Mouse (Mus musculus) midbrain, embryonic 16.5 days (tissue): ENCODE measurements at regions not wholly inside any gene's neighbourhood (a gene's known extent, or its start where the extent isn't known, plus 50 kb on each side); places are given as distances from the start of the nearest gene placed in this dataset.

Experiments
- ATAC-seq: fragments of 200-750 bp; cut with Nextera tagmentation; 2 replicates; pipeline ENCODE4 v1.8.0; 2017; ENCODE audit warnings: moderate TSS enrichment
- H3K27ac ChIP-seq: fragments of 300-500 bp; sonication (generic); 2 replicates; pipeline ENCODE4 v1.5.1; 2014; ENCODE audit warnings: mild to moderate bottlenecking, low read length, mixed read lengths
- H3K27me3 ChIP-seq: fragments of 300-500 bp; sonication (generic); 2 replicates; pipeline ENCODE4 v1.6.1; 2014; ENCODE audit warnings: low read depth, low read length, mixed read lengths; ENCODE audit not compliant: control insufficient read depth, insufficient read depth
- H3K36me3 ChIP-seq: fragments of 300-500 bp; sonication (generic); 2 replicates; pipeline ENCODE4 v1.6.1; 2014; ENCODE audit warnings: mild to moderate bottlenecking, low read length, moderate library complexity, mixed read lengths; ENCODE audit not compliant: control insufficient read depth, insufficient read depth
- H3K4me1 ChIP-seq: fragments of 300-500 bp; sonication (generic); 2 replicates; pipeline ENCODE4 v1.6.1; 2014; ENCODE audit warnings: mild to moderate bottlenecking, low read length, mixed read lengths; ENCODE audit not compliant: control insufficient read depth, insufficient read depth
- H3K4me2 ChIP-seq: fragments of 300-500 bp; sonication (generic); 2 replicates; pipeline ENCODE4 v1.6.1; 2014; ENCODE audit warnings: mild to moderate bottlenecking, low read length, mixed read lengths
- H3K4me3 ChIP-seq: fragments of 300-500 bp; sonication (generic); 2 replicates; pipeline ENCODE4 v1.5.1; 2014; ENCODE audit warnings: low read depth, mild to moderate bottlenecking, low read length, moderate library complexity, mixed read lengths
- H3K9ac ChIP-seq: fragments of 300-500 bp; sonication (generic); 2 replicates; pipeline ENCODE4 v1.6.1; 2014; ENCODE audit warnings: low read depth, low read length, mixed read lengths
- H3K9me3 ChIP-seq: fragments of 300-500 bp; sonication (generic); replicated peaks from 2 replicates; pipeline ENCODE4 v1.6.1; 2014; ENCODE audit warnings: mild to moderate bottlenecking, low read length, mixed read lengths; ENCODE audit not compliant: control insufficient read depth, poor library complexity, severe bottlenecking
- WGBS: fragments of 180-500 bp; shearing (Covaris S2); extraction: QIAGEN DNeasy Blood & Tissue Kit; methylation state at CpG from one replicate; pipeline ENCODE4 v1.1.7; 2014; 5-methylcytosine and 5-hydroxymethylcytosine counted together

- no peak for ATAC-seq
- Histone ChIP-seq H3K36me3 (no peaks in the 10 kb centered on the region), H3K27ac (no peak overlapping the region), H3K4me3 (no peak overlapping the region), H3K9me3 (no peaks in the 10 kb centered on the region), H3K4me1 (no peaks in the 10 kb centered on the region), H3K9ac (no peak overlapping the region), H3K4me2 (no peak overlapping the region), H3K27me3 (no peaks in the 10 kb centered on the region)
- 92% methylated on average over 5 of the region's 5 CpGs for WGBS
Measured at GRCm38 (mm10) chr8:25361420-25361819, 537.3 kb upstream of the Adam5 start.

GRCm38 (mm10) chr8:25358539-25359165 is 534.5 kb upstream of the Adam5 start:
- no peak for ATAC-seq
- no peak overlapping the region for H3K4me2 ChIP-seq
- H3K36me3 ChIP-seq = no peaks in the 10 kb centered on the region
- no peak overlapping the region for H3K4me3 ChIP-seq
- no peak overlapping the region for H3K27ac ChIP-seq
- no peaks in the 10 kb centered on the region for H3K9me3 ChIP-seq
- H3K4me1 ChIP-seq = peaks cover 8% of the 10 kb centered on the region
- WGBS = 84% methylated on average over 12 of the region's 12 CpGs
- no peak overlapping the region for H3K9ac ChIP-seq
- peaks cover 2% of the 10 kb centered on the region for H3K27me3 ChIP-seq

- no peak for ATAC-seq
- 11% methylated on average over 27 of the region's 27 CpGs for WGBS
- no peaks in the 10 kb centered on the region for H3K9me3 ChIP-seq
- peaks cover 10% of the 10 kb centered on the region for H3K4me1 ChIP-seq
- no peaks in the 10 kb centered on the region for H3K36me3 ChIP-seq
- H3K27ac ChIP-seq = no peak overlapping the region
- peak overlapping the region; percentile 46 for H3K4me2 ChIP-seq
- H3K4me3 ChIP-seq = peak overlapping the region; percentile 17
- H3K9ac ChIP-seq = peak overlapping the region; percentile 36; the same call in 1 of the 2 replicates
- H3K27me3 ChIP-seq = peaks cover 2% of the 10 kb centered on the region
Measured at GRCm38 (mm10) chr8:25353822-25354770, 529.9 kb upstream of the Adam5 start.

GRCm38 (mm10) chr8:25353405-25353804 is 529.2 kb upstream of the Adam5 start:
- ATAC-seq = no peak
- H3K4me3 ChIP-seq = no peak overlapping the region; the same call in 1 of the 2 replicates
- H3K4me2 ChIP-seq = peak overlapping the region; percentile 46
- H3K9me3 ChIP-seq = no peaks in the 10 kb centered on the region
- peaks cover 10% of the 10 kb centered on the region for H3K4me1 ChIP-seq
- 0 out of 2 replicates have a peak overlapping the region, but pooled peaks have one; percentile 36 for H3K9ac ChIP-seq
- no peak overlapping the region for H3K27ac ChIP-seq
- no peaks in the 10 kb centered on the region for H3K36me3 ChIP-seq
- 47% methylated on average over 7 of the region's 7 CpGs for WGBS
- H3K27me3 ChIP-seq = peaks cover 2% of the 10 kb centered on the region

- Histone ChIP-seq H3K27ac (no peak overlapping the region), H3K36me3 (no peaks in the 10 kb centered on the region), H3K27me3 (no peaks in the 10 kb centered on the region; the same call in 1 of the 2 replicates), H3K4me1 (no peaks in the 10 kb centered on the region), H3K4me2 (no peak overlapping the region), H3K4me3 (no peak overlapping the region), H3K9ac (no peak overlapping the region), H3K9me3 (no peaks in the 10 kb centered on the region)
- ATAC-seq = no peak
- 92% methylated on average over 10 of the region's 10 CpGs for WGBS
Measured at GRCm38 (mm10) chr8:25348003-25348683, 524.0 kb upstream of the Adam5 start.

- Histone ChIP-seq H3K9ac (no peak overlapping the region), H3K4me3 (no peak overlapping the region), H3K36me3 (no peaks in the 10 kb centered on the region), H3K9me3 (no peaks in the 10 kb centered on the region), H3K27me3 (no peaks in the 10 kb centered on the region), H3K4me2 (no peak overlapping the region), H3K4me1 (no peaks in the 10 kb centered on the region), H3K27ac (no peak overlapping the region)
- ATAC-seq = no peak
- 81% methylated on average over 10 of the region's 10 CpGs for WGBS
Measured at GRCm38 (mm10) chr8:25343160-25343602, 519.0 kb upstream of the Adam5 start.

GRCm38 (mm10) chr8:25342501-25342900 is 518.3 kb upstream of the Adam5 start:
- 90% methylated on average over 5 of the region's 5 CpGs for WGBS
- Histone ChIP-seq H3K4me3 (no peak overlapping the region), H3K4me2 (no peak overlapping the region), H3K9me3 (no peaks in the 10 kb centered on the region), H3K4me1 (no peaks in the 10 kb centered on the region), H3K9ac (no peak overlapping the region), H3K36me3 (no peaks in the 10 kb centered on the region), H3K27ac (no peak overlapping the region), H3K27me3 (no peaks in the 10 kb centered on the region)
- ATAC-seq = no peak

- H3K4me2 ChIP-seq = no peak overlapping the region
Measured at GRCm38 (mm10) chr8:25341225-25341624, 517.1 kb upstream of the Adam5 start.

More at GRCm38 (mm10) chr8:25341225-25341624, 517.1 kb upstream of the Adam5 start:
- no peak for ATAC-seq
- Histone ChIP-seq H3K27ac (no peak overlapping the region), H3K9me3 (no peaks in the 10 kb centered on the region), H3K4me1 (no peaks in the 10 kb centered on the region), H3K36me3 (no peaks in the 10 kb centered on the region), H3K4me3 (no peak overlapping the region), H3K27me3 (no peaks in the 10 kb centered on the region), H3K9ac (no peak overlapping the region)
- WGBS = 71% methylated on average over 5 of the region's 5 CpGs
